Mouse (Mus musculus) erythroblast, adult 5-6 weeks (primary cell): ENCODE results near the gene Ccl4. TPM values are rescaled to one million over a fixed set of nuclear protein-coding genes. Genes with fewer than 3 reads are reported as not detected.

Experiments
- ATAC-seq: replicated peaks from 2 replicates; pipeline ENCODE4 v1.8.0; 2016; ENCODE audit warnings: moderate number of reproducible peaks, mild to moderate bottlenecking, moderate TSS enrichment, inconsistent platforms; ENCODE audit not compliant: poor library complexity, low FRiP score, severe bottlenecking
- total RNA-seq, 2 experiments: library from RNA; stranded (forward) in 1 of 2; stranded (reverse) in 1 of 2; fragments of 150-400 nt in 1 of 2; fragments of 200-764, 138-1000 nt in 1 of 2; gene quantifications; 2 replicates each; pipeline versions ENCODE4 v1.2.3 to v1.2.4; 2015 to 2017; ENCODE audit warnings: low replicate concordance in 2 of 2

Gene Ccl4
- total RNA-seq (2015; ENCODE audit: low replicate concordance) (4.2 and 4.4 TPM in 2 replicates), total RNA-seq (2017; ENCODE audit: low replicate concordance) (5.0 and 9.3 TPM in 2 replicates)

DNA sequence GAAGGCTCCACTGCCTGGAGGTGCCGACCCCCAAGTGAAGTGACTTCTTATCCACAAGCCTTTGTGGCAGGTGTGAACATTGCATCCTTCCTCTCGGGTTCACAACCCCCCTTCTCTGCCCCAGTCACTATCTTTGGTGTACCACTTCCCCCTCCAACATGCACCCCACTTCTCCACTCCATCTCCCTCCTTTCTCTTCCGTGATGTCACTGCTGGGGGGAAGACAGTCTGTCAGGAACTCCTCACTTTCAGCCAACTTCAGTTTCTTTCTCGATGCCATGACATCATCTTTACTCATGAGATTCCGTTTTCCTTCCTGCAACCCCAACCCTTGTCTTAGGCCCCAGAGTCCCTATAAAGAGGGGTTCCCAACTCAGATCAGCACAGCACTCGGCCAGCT, at the start of gene Ccl4:
Gene Ccl4, plus strand, starts transcription at position 381 of the 400 bp plus-strand sequence.
- ATAC-seq = no peak

DNA sequence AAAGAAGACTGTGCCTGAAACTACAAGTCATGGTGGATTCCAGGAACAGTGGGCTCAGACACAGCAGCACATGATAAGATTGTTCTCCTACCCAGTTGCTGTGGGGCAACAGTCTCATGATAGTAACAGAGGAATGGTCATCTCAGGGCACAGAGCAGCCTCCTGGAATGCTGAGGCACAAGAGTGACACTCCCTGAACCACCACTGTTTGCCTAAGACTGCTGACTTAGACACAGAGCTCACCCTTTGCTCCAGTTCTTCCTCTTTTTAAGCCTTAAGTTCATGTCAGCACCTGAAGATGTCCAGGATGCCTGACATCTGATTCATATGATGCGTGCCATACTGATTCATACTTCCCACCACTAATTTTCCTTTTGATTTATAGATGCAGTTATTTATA, 45.8 kb upstream of the Ccl4 start:
- ATAC-seq = no peak

DNA sequence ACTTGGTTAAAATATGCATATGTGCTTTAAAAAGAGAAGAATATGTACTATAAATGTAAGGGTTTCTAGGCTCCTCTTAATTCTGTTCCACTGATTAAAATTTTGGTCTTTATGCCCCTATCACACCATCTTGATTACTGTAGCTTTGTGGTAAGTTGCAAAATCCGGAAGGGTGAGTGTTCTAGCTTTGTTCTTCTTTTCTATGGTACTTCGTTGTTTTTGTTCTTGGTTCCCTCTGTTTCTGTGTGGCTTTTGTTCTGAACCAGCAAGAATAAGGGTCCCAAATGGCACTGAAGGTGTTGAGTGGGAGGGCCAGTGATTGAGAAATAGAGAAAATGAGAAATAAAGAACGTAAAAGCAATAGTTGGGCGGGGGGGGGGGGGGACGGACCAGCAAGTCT, 44.1 kb upstream of the Ccl4 start:
- ATAC-seq = no peak

DNA sequence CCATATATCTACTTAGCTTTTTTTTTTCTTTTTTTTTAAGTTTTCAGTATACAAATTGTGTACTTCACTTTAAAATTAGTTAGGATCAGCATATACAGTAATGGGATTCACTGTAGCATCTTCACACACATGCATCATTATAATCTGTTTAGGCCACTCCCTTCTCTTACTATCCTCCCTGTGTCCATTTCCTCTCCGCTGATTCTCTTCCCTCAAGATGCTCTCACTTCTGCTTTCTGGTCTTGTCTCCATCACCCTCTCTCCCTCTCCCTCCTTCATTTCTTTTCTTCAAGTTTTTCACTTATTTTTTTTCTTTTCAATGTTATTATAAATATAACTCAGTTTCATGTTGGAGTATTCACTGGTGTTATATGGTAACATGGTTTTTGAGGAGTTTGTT, 43.3 kb upstream of the Ccl4 start:
- ATAC-seq = no peak

DNA sequence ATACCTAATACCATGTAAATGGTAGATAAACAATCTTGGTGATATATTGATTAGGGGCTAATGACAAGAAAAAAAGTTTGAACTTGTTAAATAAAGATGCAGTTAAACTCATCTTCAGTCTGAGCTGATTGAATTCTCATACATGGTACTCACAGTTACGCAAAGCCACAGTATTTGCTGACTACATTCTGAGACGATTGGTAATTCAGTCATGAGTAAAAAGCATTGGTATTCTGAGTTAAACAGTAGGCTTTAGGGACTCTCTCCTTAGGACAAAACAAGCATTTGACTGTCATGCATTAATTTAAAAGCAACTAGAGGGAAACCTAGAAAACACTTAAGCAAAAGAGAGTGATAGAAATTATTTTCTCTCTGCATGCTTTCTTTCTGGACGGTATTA, 38.8 kb upstream of the Ccl4 start:
- ATAC-seq = no peak

DNA sequence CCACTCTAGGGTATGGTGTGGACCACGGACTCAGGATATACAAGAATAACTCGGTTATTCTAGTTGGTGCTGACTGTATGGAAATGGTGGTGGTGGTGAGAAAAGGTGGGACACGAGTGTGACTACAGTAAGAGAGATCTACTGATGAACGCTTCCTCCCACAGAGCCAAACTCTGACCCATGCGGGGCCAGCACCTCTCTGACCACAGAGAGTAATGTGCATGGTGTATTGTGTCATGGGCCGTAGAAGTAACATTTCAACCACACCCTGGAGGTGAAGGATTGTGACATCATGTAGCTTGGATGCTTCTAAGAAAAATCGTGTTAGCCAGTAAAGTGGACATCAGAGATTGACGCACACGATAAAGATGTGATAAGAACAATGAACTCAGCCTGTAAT, 33.6 kb upstream of the Ccl4 start:
- ATAC-seq = no peak

DNA sequence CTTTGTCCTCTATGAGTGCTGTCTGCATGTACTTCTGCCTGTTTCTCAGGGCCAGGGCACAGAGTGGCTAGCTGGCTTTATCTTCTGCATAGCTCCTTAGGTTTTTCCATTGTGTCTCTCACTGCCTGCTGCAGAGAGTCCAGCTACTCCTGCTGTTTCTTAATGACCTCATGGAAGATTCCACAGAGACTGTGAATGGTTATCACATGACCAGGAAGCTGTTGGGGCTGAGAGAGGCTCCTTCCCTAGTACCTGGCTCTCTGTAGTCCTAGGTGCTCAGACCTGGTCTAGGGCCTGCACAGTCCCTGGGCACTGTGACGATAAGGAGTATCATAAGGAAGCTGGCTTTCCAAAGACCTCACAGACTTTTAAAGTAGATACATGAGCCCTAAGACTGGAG, 31.8 kb upstream of the Ccl4 start:
- no peak for ATAC-seq

DNA sequence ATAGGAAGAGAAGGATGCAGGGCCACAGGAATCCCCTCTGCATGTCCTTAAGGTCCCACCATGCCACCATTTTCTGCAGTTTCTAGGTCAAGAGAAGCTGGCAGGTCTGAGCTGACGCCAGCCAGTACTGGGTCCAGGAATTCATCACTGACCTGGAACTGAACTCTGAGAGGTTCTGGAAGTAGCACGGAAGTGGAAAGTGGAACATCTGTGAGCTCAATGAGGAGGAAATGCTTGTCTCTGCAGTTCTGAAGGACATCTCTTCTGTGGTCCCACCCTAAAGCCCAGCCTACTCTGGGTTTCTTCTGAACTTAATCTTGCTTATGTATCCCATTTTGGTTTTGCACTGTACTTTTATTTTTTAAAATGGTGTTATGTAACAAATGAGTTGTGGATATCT, 31.3 kb upstream of the Ccl4 start:
- no peak for ATAC-seq

DNA sequence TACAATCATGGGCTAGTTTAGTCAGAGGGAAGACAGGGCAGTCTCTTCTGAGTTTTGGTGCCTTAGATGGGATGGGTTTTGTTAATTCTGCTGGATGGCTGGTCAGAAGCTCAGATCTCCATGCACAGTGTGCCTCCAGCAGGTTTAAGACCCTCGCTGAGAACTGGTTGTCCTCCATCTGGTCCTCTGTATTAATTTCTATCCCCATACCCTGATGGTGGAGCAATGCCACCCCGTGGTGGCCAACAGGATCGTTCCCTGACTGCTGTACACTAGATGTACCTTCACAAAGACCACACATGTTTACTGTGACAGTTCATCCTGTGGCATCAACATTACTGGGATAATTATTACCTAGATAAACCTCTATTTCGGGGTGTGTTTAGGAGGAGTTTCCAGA, 29.6 kb upstream of the Ccl4 start:
- ATAC-seq = no peak

DNA sequence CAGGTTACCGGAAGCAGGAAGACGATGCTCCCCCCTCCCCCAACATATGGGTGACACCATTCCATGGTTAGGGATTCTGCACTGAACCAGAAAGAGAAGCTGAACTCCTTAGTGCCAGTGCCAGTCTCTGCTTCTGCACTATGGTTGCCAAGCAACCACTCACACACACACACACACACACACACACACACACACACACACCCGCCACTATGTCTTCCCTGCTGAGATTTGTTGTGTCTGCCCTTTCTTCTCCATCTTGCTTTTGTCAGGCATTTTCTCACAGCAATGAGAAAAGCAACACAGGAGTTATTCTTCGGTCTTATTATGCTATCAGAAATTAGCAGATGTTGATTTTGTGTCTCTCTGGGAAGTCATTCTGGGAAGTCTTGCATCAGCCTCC, 28.0 kb upstream of the Ccl4 start:
- ATAC-seq = no peak

DNA sequence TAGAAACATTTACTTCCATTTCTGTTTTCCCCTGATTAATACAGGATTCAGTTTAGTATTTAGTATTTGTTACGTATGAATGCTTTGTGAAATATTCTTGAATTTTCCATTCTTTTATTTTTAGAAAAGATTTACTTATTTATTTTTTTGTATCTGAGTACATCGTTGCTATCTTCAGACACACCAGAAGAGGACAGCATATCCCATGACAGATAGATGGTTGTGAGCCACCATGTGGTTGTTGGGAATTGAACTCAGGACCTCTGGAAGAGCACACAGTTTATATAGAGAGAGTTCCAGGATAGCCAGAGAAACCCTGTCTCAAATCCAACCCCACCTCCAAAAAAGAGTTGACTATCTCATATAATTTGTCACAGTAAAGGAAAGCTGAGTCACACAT, 27.5 kb upstream of the Ccl4 start:
- ATAC-seq = no peak

DNA sequence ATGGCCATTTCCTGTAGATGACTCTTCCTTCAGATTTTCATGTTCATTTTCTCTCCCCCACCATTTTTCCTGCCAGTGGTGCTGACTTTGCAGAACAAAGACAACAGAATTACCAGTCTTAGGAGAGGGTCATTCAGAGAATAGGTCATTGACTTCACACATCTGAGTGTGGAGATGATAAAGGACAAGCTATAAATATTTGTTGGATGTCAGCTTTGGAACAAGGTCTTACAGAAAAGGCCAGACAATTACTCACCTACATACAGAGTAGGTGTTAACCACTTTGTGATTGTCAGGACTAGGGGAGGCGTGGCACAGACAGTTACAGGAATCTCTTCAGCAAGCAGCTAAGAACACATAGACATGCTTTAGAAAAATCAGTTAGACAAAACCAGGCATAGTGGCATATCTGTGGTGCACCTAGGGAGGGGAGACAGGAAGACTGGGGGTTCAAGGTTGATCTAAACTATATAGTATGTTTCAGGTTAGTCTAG, 25.6 kb upstream of the Ccl4 start:
- no peak for ATAC-seq

DNA sequence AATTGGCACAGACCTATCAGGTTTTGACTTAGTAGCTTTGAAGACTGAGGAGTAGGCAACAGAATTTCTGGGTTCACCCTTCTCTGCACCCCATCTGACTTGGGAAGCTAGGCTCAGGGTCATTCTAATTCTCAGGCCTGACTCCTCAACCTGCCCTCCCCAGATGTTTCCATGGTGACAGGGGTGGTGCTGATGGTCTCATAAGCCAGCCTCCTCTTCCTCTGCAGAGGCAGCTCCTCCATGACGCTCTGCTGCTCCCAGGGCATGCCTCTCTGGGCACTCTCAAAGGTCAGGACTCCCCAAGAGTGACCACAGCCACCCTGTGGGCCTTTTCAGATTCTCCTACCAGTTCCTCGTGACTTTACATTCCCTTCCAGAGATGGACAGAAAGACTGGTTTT, 23.4 kb upstream of the Ccl4 start:
- no peak for ATAC-seq

DNA sequence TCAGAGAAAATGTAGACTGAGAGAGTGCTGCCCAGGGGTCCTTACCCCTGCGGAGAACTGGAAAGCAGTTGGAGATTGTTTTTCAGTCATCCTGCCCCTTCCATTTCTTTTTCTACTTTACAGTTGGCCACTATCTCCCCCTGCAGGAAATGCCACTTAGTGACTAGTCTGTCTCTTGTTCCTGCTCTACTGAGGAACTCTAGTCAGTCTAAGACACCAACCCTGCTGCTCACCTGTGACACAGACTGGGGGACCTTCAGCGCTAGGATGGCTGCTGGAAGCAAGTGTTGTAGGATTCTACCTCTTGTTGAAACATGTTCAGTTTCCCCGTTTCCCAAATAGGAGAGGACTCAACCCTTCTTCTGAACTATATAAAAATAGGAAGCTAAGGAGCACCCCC, 22.9 kb upstream of the Ccl4 start:
- no peak for ATAC-seq

DNA sequence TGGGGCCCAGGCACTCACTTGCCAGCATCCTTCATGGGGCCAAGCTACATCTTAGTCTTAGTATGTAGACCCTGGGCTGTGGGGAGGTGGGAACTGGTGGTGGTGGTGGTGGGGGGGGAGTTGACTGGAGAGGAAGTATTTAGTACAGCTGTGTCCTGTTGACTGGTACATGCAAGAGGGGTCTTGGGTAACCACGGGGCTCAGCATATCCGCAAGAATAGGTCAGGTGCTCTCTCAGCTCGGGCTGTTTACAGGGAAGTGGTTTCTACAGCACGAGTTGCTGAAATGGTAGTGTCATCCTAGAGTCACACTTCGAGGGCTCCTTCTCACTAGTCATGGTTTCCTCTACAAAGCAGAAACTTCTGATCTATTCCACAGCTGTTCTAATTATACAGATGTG, 22.2 kb upstream of the Ccl4 start:
- ATAC-seq = no peak

DNA sequence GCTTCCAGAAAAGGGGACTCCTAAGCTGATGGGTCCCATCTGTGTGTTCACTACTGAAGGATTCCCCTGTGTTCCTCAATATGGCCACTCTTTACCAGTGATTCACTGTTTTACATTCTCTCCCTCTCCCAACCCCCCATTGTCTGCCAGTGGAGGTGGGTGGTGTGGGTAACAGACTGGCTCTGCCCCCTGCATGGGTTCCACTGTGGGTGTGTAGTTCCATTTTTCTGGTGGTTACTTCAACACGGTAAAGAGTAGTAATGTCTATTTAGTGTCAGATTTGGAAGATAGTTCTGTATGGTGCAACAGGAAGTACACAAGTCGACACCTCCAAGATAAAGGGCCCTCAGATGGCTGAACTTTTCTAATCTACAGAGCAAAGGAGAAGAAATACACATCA, 21.2 kb upstream of the Ccl4 start:
- ATAC-seq = no peak

DNA sequence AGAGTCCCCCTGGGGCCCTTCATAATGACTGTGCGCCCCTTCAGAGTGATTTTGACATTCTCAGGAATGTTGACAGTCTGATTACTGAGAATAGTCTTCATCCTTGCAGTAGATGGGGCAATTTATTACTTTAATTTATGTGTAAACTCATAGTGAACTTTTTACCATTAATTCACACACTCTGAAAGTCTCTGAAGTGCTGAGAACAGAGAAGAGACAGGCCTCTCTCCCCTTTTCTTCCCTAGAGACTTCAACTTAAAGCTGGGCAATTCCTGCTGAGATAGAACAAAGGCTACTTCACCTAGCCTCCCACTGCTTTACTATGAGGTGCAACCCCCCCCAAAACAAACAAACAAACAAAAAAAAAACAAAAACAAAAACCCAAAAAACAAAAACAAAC, 16.9 kb upstream of the Ccl4 start, which contains the start of gene Rpl9-ps1:
Gene Rpl9-ps1, minus strand, starts transcription at position 101 of the 400 bp plus-strand sequence.
- ATAC-seq = no peak

DNA sequence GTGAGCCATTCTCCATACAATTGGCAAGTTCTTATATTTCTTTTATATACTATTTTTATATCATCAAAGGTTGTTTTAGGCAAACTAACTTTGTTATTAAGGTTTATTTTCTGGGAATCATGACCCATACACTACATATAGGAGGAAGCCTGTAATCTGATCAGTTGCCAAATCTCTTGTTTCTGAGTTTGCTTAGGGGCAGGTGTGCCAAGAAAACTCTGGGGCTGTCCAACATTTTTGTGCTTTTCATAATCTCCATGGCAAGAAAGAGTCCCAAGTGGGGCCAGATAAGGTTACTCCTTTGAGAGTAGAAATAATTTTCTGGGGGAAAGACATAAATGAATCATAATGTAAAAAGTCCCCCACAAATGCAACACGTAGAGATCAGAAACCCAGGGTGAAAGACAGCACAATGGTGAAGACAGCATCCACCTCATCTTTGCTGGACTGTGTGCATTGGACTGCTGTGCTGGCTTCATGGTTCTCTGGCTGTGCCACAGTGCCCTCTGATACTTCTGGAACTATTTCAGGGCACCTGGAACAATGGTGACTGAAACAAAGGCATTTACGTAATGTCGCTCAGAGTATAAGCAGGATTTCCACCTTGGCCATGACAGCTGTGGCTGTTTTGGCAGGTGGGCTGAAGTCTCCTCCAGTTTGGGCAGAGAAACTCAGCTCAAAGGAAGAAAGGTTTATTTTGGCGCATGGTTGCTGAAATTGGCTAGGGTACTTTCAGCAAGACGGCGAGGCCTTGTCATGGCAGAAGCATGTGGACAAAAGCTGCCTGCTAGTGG, 15.8 kb upstream of the Ccl4 start:
- no peak for ATAC-seq

DNA sequence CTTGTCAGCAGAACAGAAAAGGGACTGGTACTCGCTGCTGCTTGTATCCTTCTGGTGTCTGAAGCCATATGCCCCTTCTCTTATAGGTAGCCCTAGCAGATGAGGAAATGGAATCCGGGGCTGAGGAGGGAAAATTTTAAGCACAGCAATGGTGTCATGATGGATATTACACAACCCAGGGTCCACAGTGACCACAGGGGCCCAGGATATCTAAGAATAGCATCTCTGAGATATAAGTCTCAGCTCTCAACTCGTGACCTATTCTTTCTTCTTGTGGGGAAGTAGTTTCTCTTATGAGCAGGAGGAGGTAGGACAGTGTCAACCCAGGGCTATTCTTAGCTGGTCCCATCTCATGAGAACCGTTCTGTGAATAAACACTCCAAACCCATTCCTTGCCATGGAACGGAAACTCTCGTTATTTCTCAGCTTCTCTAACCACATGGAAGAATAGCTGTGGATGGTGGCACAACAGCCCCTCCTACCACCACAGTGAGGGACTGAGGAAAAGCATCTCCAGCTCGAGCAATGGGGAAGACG, 13.0 kb upstream of the Ccl4 start, which contains the start of gene Ccl3:
Gene Ccl3, minus strand, starts transcription at position 51 of the 537 bp plus-strand sequence.
- ATAC-seq = no peak

DNA sequence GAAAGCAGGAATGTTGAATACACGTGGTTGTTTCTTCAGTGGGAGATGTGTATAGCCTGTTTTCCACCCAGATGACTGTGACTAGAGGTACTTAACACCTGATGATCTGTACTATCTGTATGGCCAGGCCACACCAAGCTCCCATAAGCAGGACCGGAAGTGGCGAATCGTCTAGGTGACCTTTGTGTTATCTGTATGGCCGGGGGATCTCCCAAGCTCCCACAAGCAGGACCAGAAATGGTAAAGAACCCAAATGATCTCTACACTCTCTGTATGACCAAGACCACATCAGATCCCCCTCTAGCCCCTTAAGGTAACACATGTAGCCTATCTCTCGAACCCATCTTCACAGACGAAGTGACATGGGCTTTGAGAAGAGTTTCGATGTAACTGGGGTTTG, 7.8 kb upstream of the Ccl4 start:
- ATAC-seq = no peak

DNA sequence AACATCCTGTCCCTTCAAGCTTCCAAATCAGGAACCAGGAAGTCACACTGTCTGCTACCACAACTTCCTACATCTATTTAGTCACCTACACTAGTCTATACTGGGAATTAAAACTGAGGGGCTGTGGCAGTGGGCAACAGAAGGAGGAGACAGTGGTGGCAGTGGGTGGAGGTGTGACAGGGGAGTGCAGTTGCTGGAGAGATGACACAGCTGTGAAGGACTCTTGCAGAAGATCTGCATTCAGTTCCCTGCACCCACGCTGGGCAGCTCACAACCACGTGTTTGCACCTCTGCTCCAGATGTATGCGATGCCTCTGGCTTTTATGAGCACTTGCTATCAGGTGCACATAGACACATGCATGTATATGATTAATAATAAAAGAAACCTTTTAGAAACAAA, 4.9 kb upstream of the Ccl4 start:
- no peak for ATAC-seq
